11 mouse cellular contexts compared by ENCODE assay signal in the genomic region with DNA sequence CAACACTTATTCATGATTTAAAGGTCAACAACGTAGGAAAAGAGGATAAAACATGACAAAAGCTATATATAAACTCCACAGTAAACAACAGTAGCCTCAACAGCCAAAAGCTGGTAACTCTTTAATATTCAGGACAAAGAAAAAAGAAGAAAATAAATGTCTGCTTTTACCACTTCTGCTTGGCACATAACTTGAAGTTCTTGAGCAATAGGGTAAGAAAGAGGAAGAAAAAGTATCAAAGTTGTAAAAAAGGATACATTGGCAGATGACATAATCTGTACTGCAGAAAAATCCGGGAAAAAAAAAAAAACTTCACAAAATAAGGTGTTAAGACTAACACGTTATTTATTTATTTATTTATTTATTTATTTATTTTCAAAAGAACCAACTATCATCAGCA.
"Had no signal": no experiment of that assay in that cellular context is flagged by ENCODE, and none has a peak within 500 bp of the region (broad histone marks: within the 10 kb centered on the region; RNA-seq: fewer than 3 reads in every experiment).

No protein-coding gene starts in this region.

- H3K9me3 ChIP-seq: kidney, embryonic 15.5 days; limb, embryonic 12.5 days; midbrain, embryonic 12.5 days had no signal

- DNase-seq: kidney, adult 2 months; kidney, postnatal 14 days; liver; lung, embryonic 14.5 days; lung, postnatal 14 days had no signal

- H3K36me3 ChIP-seq: kidney, embryonic 15.5 days; midbrain, embryonic 12.5 days had no signal

- H3K4me3 ChIP-seq: kidney, embryonic 15.5 days; limb, embryonic 12.5 days; midbrain, embryonic 12.5 days had no signal

- H3K27ac ChIP-seq: kidney, embryonic 15.5 days; limb, embryonic 12.5 days; liver, embryonic 14.5 days; midbrain, embryonic 12.5 days; stomach, postnatal 0 days had no signal

- ATAC-seq: midbrain, embryonic 16.5 days had no signal

- H3K9ac ChIP-seq: kidney, embryonic 15.5 days; limb, embryonic 12.5 days; liver, embryonic 14.5 days; lung, embryonic 14.5 days; midbrain, embryonic 12.5 days had no signal

- H3K4me2 ChIP-seq: kidney, embryonic 15.5 days; limb, embryonic 12.5 days; lung, embryonic 14.5 days; midbrain, embryonic 12.5 days had no signal

- H3K27me3 ChIP-seq: kidney, embryonic 15.5 days; limb, embryonic 12.5 days; midbrain, embryonic 12.5 days had no signal
